Mouse (Mus musculus) left cerebral cortex, postnatal 14 days (tissue): ENCODE measurements around the gene Ehbp1. TPM values are rescaled to one million over a fixed set of nuclear protein-coding genes. Genes with fewer than 3 reads are reported as not detected.

ENCODE experiments used
- DNase-seq, 2 experiments: peaks; one replicate each; pipeline ENCODE4 v3.0.0; 2021 to 2022; ENCODE audit warnings: low spot score in 2 of 2, mixed read lengths in 1 of 2
- intact Hi-C: fragments of 180-260 bp; cut with DNase I; formaldehyde crosslinking; loops from one replicate; pipeline ENCODE4 v1.15.1; 2025
- total RNA-seq, 2 experiments: library from RNA; stranded (reverse); gene quantifications; 2 replicates each; pipeline ENCODE4 v1.2.3; 2021

Gene Ehbp1
- total RNA-seq, 2 experiments from 2014 or later = 57.0 to 58.0 TPM

GRCm38 (mm10) chr11:22203413-22203812, 138.7 kb downstream of the Ehbp1 start:
- intact Hi-C loops = loop anchor here (5.0 kb wide), 1 partner anchor 201 kb away; the partner anchor contains the start of gene Otx1
- DNase-seq = no peak

- intact Hi-C loops = loop anchor here (5.0 kb wide), 1 partner anchor 199 kb away; the partner anchor contains the start of gene Otx1
- DNase-seq = no peak
Observed at GRCm38 (mm10) chr11:22201125-22201524, 141.0 kb downstream of the Ehbp1 start.

GRCm38 (mm10) chr11:22199881-22200280, 142.2 kb downstream of the Ehbp1 start:
- intact Hi-C loops = loop anchor here (5.0 kb wide), 1 partner anchor 198 kb away; the partner anchor contains the start of gene Otx1
- no peak for DNase-seq

- no peak for DNase-seq
- intact Hi-C loops = no loop called here
Observed at GRCm38 (mm10) chr11:22198406-22198805, 143.7 kb downstream of the Ehbp1 start.

GRCm38 (mm10) chr11:22197935-22198334, 144.2 kb downstream of the Ehbp1 start:
- intact Hi-C loops = no loop called here

GRCm38 (mm10) chr11:22196776-22197175, 145.3 kb downstream of the Ehbp1 start:
- intact Hi-C loops = no loop called here
- DNase-seq = no peak

More at GRCm38 (mm10) chr11:22197935-22198334, 144.2 kb downstream of the Ehbp1 start:
- no peak for DNase-seq

GRCm38 (mm10) chr11:22194607-22195006, 147.5 kb downstream of the Ehbp1 start:
- intact Hi-C loops = no loop called here
- no peak for DNase-seq

- no peak for DNase-seq
- intact Hi-C loops = no loop called here
Observed at GRCm38 (mm10) chr11:22190576-22190975, 151.5 kb downstream of the Ehbp1 start.

- intact Hi-C loops = no loop called here
- no peak for DNase-seq
Observed at GRCm38 (mm10) chr11:22189970-22190369, 152.1 kb downstream of the Ehbp1 start.

- intact Hi-C loops = no loop called here
- no peak for DNase-seq
Observed at GRCm38 (mm10) chr11:22181530-22182501, 160.3 kb downstream of the Ehbp1 start.

- intact Hi-C loops = no loop called here
- no peak for DNase-seq
Observed at GRCm38 (mm10) chr11:22180146-22180545, 161.9 kb downstream of the Ehbp1 start.

GRCm38 (mm10) chr11:22178569-22178968, 163.5 kb downstream of the Ehbp1 start:
- intact Hi-C loops = no loop called here
- DNase-seq = no peak

- intact Hi-C loops = no loop called here
- no peak for DNase-seq
Observed at GRCm38 (mm10) chr11:22174311-22174710, 167.8 kb downstream of the Ehbp1 start.

- no peak for DNase-seq
- intact Hi-C loops = no loop called here
Observed at GRCm38 (mm10) chr11:22170962-22171638, 171.0 kb downstream of the Ehbp1 start.

- intact Hi-C loops = no loop called here
- DNase-seq = no peak
Observed at GRCm38 (mm10) chr11:22157882-22158281, 184.2 kb downstream of the Ehbp1 start.

GRCm38 (mm10) chr11:22156182-22156581, 185.9 kb downstream of the Ehbp1 start:
- intact Hi-C loops = no loop called here
- no peak for DNase-seq

- intact Hi-C loops = no loop called here
- DNase-seq = no peak
Observed at GRCm38 (mm10) chr11:22155366-22156095, 186.6 kb downstream of the Ehbp1 start.

GRCm38 (mm10) chr11:22154501-22155294, 187.4 kb downstream of the Ehbp1 start:
- intact Hi-C loops = no loop called here
- no peak for DNase-seq

- intact Hi-C loops = no loop called here
Observed at GRCm38 (mm10) chr11:22140737-22141136, 201.4 kb downstream of the Ehbp1 start.

More at GRCm38 (mm10) chr11:22140737-22141136, 201.4 kb downstream of the Ehbp1 start:
- no peak for DNase-seq
